In genomic region chr8:94528245-94528644, GRCm38 (mm10) we compare ENCODE assay signal across 7 mouse cellular contexts. TPM values are rescaled to one million over a fixed set of nuclear protein-coding genes. Genes with fewer than 3 reads are reported as not detected.
DNase-seq lines count a peak whose midpoint lies in the region; ATAC-seq lines count a peak whose summit lies in the region.

No protein-coding gene starts in this region.

- no peak for ATAC-seq in midbrain, embryonic 16.5 days

- H3K4me2 ChIP-seq in midbrain, embryonic 16.5 days (ENCODE audit: low read length), result no peak overlapping the region

- no peak overlapping the region for H3K27ac ChIP-seq in midbrain, embryonic 10.5 days (replicated peaks)
- no peak overlapping the region for H3K27ac ChIP-seq in midbrain, embryonic 16.5 days (ENCODE audit: low read length)

- intact Hi-C loops in heart, postnatal 25 days (cut with DNase I), result loop anchor here (1.0 to 5.0 kb wide), 3 partner anchors 56 to 284 kb away; partner anchors contain the start of gene Ccl17
- intact Hi-C loops in left cerebral cortex, postnatal 4 days (cut with DNase I), result no loop called here

- H3K36me3 ChIP-seq in midbrain, embryonic 10.5 days, result no peaks in the 10 kb centered on the region
- no peaks in the 10 kb centered on the region for H3K36me3 ChIP-seq in midbrain, embryonic 16.5 days (ENCODE audit: control insufficient read depth, insufficient read depth, low read length)

- H3K4me3 ChIP-seq in midbrain, embryonic 10.5 days, result no peak overlapping the region
- H3K4me3 ChIP-seq in midbrain, embryonic 16.5 days (ENCODE audit: low read depth, low read length), result no peak overlapping the region

- no peak overlapping the region for H3K9ac ChIP-seq in midbrain, embryonic 16.5 days (ENCODE audit: low read depth, low read length)

- DNase-seq in midbrain, embryonic 10.5 days (ENCODE audit: low spot score), result peak; percentile 59
- peak; percentile 87 for DNase-seq in NIH3T3 (ENCODE audit: low read depth)
- DNase-seq in cerebellum, postnatal 10 days, result peak; percentile 80 to 83
- peak; percentile 18 for DNase-seq in heart, postnatal 25 days (ENCODE audit: low spot score)
- peak; percentile 58 for DNase-seq in left cerebral cortex, postnatal 4 days
- DNase-seq in retina, embryonic 14.5 days (ENCODE audit: low spot score), result peak; percentile 81

- peaks cover 40% of the 10 kb centered on the region for H3K27me3 ChIP-seq in midbrain, embryonic 10.5 days (ENCODE audit: low read depth, poor library complexity, severe bottlenecking)
- no peaks in the 10 kb centered on the region for H3K27me3 ChIP-seq in midbrain, embryonic 16.5 days (ENCODE audit: control insufficient read depth, insufficient read depth, low read depth, low read length)

- WGBS in midbrain, embryonic 10.5 days, result 45% methylated on average over 4 of the region's 4 CpGs
- WGBS in midbrain, embryonic 16.5 days, result 40% methylated on average over 4 of the region's 4 CpGs

- no peaks in the 10 kb centered on the region for H3K9me3 ChIP-seq in midbrain, embryonic 10.5 days (replicated peaks)
- H3K9me3 ChIP-seq in midbrain, embryonic 16.5 days (replicated peaks; ENCODE audit: control insufficient read depth, low read length, poor library complexity, severe bottlenecking), result no peaks in the 10 kb centered on the region

- peaks cover 17% of the 10 kb centered on the region for H3K4me1 ChIP-seq in midbrain, embryonic 10.5 days
- peaks cover 6% of the 10 kb centered on the region; the same call in 1 of the 2 replicates for H3K4me1 ChIP-seq in midbrain, embryonic 16.5 days (ENCODE audit: control insufficient read depth, insufficient read depth, low read length)

RNA-seq across cellular contexts. Expression of gene Cpne2, which starts 4.5 kb away (rescaled TPM):
- polyA plus RNA-seq in midbrain, embryonic 10.5 days (2016; fragmentation: Nextera tagmentation; extraction: Ambion mirVana), result 13.6 and 17.6 TPM in 2 replicates
- polyA plus RNA-seq in midbrain, embryonic 16.5 days (2015; fragmentation: Nextera tagmentation; extraction: Ambion mirVana), result 25.0 and 26.2 TPM in 2 replicates
- 1 to 10 TPM; 3.5 to 5.1 TPM for total RNA-seq in heart, postnatal 25 days (2021)
- 10 to 100 TPM; 56.9 to 67.4 TPM for total RNA-seq in left cerebral cortex, postnatal 4 days (2021)

Comparison
In these comparisons a context has a peak if more than half of its experiments do, and no peak if none do; other contexts are left out.
1. DNase-seq: peak in every context shown above with its lines; median percentile 87 in NIH3T3; 82 in cerebellum, postnatal 10 days; 81 in retina, embryonic 14.5 days; 59 in midbrain, embryonic 10.5 days; 58 in left cerebral cortex, postnatal 4 days; 18 in heart, postnatal 25 days.
2. RNA of gene Cpne2, which starts 4.5 kb away (total RNA-seq): 56.9 to 67.4 TPM in left cerebral cortex, postnatal 4 days; 3.5 to 5.1 TPM in heart, postnatal 25 days; every median in the first group is over 4 times any median in the second.